Mouse (Mus musculus): ENCODE results near the gene Ski. TPM values are rescaled to one million over a fixed set of nuclear protein-coding genes. Genes with fewer than 3 reads are reported as not detected.

Ski gene
- total RNA-seq, 1 experiment from 2014 or later, result 12.5 TPM

- ATAC-seq (replicated peaks in 1 of 2; ENCODE audit: insufficient read depth in 1 of 2, low FRiP score in 2 of 2, low TSS enrichment in 1 of 2, low read depth in 1 of 2, poor library complexity in 2 of 2, severe bottlenecking in 2 of 2), result no peak
These were observed 50.3 kb downstream of the Ski start for GRCm38 (mm10) chr4:155171961-155172533.

GRCm38 (mm10) chr4:155170614-155171212 lies 51.7 kb downstream of the Ski start:
- no peak for ATAC-seq (replicated peaks in 1 of 2; ENCODE audit: insufficient read depth in 1 of 2, low FRiP score in 2 of 2, low TSS enrichment in 1 of 2, low read depth in 1 of 2, poor library complexity in 2 of 2, severe bottlenecking in 2 of 2)

- no peak for ATAC-seq (replicated peaks in 1 of 2; ENCODE audit: insufficient read depth in 1 of 2, low FRiP score in 2 of 2, low TSS enrichment in 1 of 2, low read depth in 1 of 2, poor library complexity in 2 of 2, severe bottlenecking in 2 of 2)
These were observed 53.5 kb downstream of the Ski start for GRCm38 (mm10) chr4:155168835-155169252.

- ATAC-seq (replicated peaks in 1 of 2; ENCODE audit: insufficient read depth in 1 of 2, low FRiP score in 2 of 2, low TSS enrichment in 1 of 2, low read depth in 1 of 2, poor library complexity in 2 of 2, severe bottlenecking in 2 of 2), result no peak
These were observed 56.5 kb downstream of the Ski start for GRCm38 (mm10) chr4:155165861-155166260.

- ATAC-seq (replicated peaks in 1 of 2; ENCODE audit: insufficient read depth in 1 of 2, low FRiP score in 2 of 2, low TSS enrichment in 1 of 2, low read depth in 1 of 2, poor library complexity in 2 of 2, severe bottlenecking in 2 of 2), result peak; percentile 28 to 35; a peak in 2 of 4 replicates
These were observed 57.8 kb downstream of the Ski start for GRCm38 (mm10) chr4:155164550-155164949.

- ATAC-seq (replicated peaks in 1 of 2; ENCODE audit: insufficient read depth in 1 of 2, low FRiP score in 2 of 2, low TSS enrichment in 1 of 2, low read depth in 1 of 2, poor library complexity in 2 of 2, severe bottlenecking in 2 of 2), result no peak
These were observed 58.7 kb downstream of the Ski start for GRCm38 (mm10) chr4:155163685-155164084.

GRCm38 (mm10) chr4:155163320-155163651 lies 59.1 kb downstream of the Ski start:
- ATAC-seq (replicated peaks in 1 of 2; ENCODE audit: insufficient read depth in 1 of 2, low FRiP score in 2 of 2, low TSS enrichment in 1 of 2, low read depth in 1 of 2, poor library complexity in 2 of 2, severe bottlenecking in 2 of 2), result peak in 1 of 2 experiments; percentile 11; a peak in 1 of 4 replicates

- ATAC-seq (replicated peaks in 1 of 2; ENCODE audit: insufficient read depth in 1 of 2, low FRiP score in 2 of 2, low TSS enrichment in 1 of 2, low read depth in 1 of 2, poor library complexity in 2 of 2, severe bottlenecking in 2 of 2), result peak; percentile 74 to 77
These were observed 59.7 kb downstream of the Ski start for GRCm38 (mm10) chr4:155162433-155163319.

- ATAC-seq (replicated peaks in 1 of 2; ENCODE audit: insufficient read depth in 1 of 2, low FRiP score in 2 of 2, low TSS enrichment in 1 of 2, low read depth in 1 of 2, poor library complexity in 2 of 2, severe bottlenecking in 2 of 2), result no peak
These were observed 63.9 kb downstream of the Ski start for GRCm38 (mm10) chr4:155158543-155158917.

- ATAC-seq (replicated peaks in 1 of 2; ENCODE audit: insufficient read depth in 1 of 2, low FRiP score in 2 of 2, low TSS enrichment in 1 of 2, low read depth in 1 of 2, poor library complexity in 2 of 2, severe bottlenecking in 2 of 2), result no peak
These were observed 64.4 kb downstream of the Ski start for GRCm38 (mm10) chr4:155157871-155158542.

- ATAC-seq (replicated peaks in 1 of 2; ENCODE audit: insufficient read depth in 1 of 2, low FRiP score in 2 of 2, low TSS enrichment in 1 of 2, low read depth in 1 of 2, poor library complexity in 2 of 2, severe bottlenecking in 2 of 2), result no peak
These were observed 65.7 kb downstream of the Ski start for GRCm38 (mm10) chr4:155156734-155157133.

- ATAC-seq (replicated peaks in 1 of 2; ENCODE audit: insufficient read depth in 1 of 2, low FRiP score in 2 of 2, low TSS enrichment in 1 of 2, low read depth in 1 of 2, poor library complexity in 2 of 2, severe bottlenecking in 2 of 2), result no peak
These were observed 67.4 kb downstream of the Ski start for GRCm38 (mm10) chr4:155154986-155155385.

GRCm38 (mm10) chr4:155153389-155154072 lies 68.9 kb downstream of the Ski start:
- ATAC-seq (replicated peaks in 1 of 2; ENCODE audit: insufficient read depth in 1 of 2, low FRiP score in 2 of 2, low TSS enrichment in 1 of 2, low read depth in 1 of 2, poor library complexity in 2 of 2, severe bottlenecking in 2 of 2), result no peak

- ATAC-seq (replicated peaks in 1 of 2; ENCODE audit: insufficient read depth in 1 of 2, low FRiP score in 2 of 2, low TSS enrichment in 1 of 2, low read depth in 1 of 2, poor library complexity in 2 of 2, severe bottlenecking in 2 of 2), result no peak
These were observed 69.9 kb downstream of the Ski start for GRCm38 (mm10) chr4:155152476-155152875.

GRCm38 (mm10) chr4:155151845-155152244 lies 70.5 kb downstream of the Ski start:
- ATAC-seq (replicated peaks in 1 of 2; ENCODE audit: insufficient read depth in 1 of 2, low FRiP score in 2 of 2, low TSS enrichment in 1 of 2, low read depth in 1 of 2, poor library complexity in 2 of 2, severe bottlenecking in 2 of 2), result no peak

GRCm38 (mm10) chr4:155151221-155151788 lies 71.1 kb downstream of the Ski start:
- peak; percentile 44 to 69 for ATAC-seq (replicated peaks in 1 of 2; ENCODE audit: insufficient read depth in 1 of 2, low FRiP score in 2 of 2, low TSS enrichment in 1 of 2, low read depth in 1 of 2, poor library complexity in 2 of 2, severe bottlenecking in 2 of 2)

Data from hematopoietic stem cell, adult 5-6 weeks (primary cell).